Mouse (Mus musculus) splenic B cell, adult 2 months (primary cell): ENCODE measurements around the gene Rab25.

Experiments used
- DNase-seq: peaks from one replicate; pipeline ENCODE4 v3.0.0-alpha.2; 2011; ENCODE audit warnings: low read depth, low spot score
- H3K27me3 ChIP-seq: 2 replicates; pipeline ENCODE4 v1.6.1; 2012; ENCODE audit warnings: mild to moderate bottlenecking, low read length, moderate library complexity, mixed read lengths; ENCODE audit not compliant: control insufficient read depth, poor library complexity, insufficient read depth, severe bottlenecking
- H3K36me3 ChIP-seq: 2 replicates; pipeline ENCODE4 v1.6.1; 2012; ENCODE audit warnings: mild to moderate bottlenecking, low read length, moderate library complexity, mixed read lengths; ENCODE audit not compliant: control insufficient read depth, poor library complexity, insufficient read depth, severe bottlenecking

The Rab25 gene

DNA sequence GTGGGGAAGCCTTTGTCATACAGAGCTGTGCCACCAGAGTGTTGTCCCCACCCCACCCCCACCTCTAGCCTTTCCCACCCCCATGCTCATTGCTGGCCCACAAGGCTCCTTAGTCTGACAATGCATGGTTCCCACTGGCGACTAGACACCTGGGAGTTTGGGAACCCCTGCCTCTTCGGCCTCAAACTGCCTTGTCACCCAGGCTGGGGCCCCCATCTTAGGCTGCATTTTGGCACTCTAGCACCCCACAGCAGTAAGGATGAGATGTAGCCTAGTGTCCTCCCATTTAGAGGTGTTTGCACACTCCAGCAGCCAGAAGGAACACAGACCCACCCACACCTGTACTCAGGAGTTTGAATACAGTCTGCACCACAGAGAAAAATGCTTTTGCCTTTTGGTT is 25.7 kb upstream of the Rab25 start:
- no peak for DNase-seq
- no peaks in the 10 kb centered on the region for H3K27me3 ChIP-seq
- H3K36me3 ChIP-seq = 0 out of 2 replicates have a peak, but pooled peaks cover 1% of the 10 kb centered on the region

DNA sequence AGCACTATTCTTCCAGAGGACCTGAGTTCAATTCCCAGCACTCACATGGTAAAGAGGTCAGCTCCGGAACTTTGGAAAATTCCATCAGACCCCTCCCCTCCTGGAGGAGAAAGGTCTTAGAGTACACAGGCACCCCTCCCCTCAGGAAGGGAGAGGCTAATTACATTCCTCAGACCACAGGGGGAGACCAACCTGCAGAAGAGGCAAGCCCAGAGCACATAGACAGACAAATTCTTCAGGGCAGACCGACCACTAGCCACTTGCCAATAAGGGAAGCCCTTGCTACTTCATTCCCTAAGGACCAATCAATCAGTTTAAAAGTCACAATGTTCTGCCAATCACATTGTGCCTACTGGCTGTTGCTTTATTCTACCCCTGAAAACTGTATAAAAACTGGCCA is 24.7 kb upstream of the Rab25 start:
- Histone ChIP-seq H3K36me3 (0 out of 2 replicates have a peak, but pooled peaks cover 1% of the 10 kb centered on the region), H3K27me3 (no peaks in the 10 kb centered on the region)
- no peak for DNase-seq

DNA sequence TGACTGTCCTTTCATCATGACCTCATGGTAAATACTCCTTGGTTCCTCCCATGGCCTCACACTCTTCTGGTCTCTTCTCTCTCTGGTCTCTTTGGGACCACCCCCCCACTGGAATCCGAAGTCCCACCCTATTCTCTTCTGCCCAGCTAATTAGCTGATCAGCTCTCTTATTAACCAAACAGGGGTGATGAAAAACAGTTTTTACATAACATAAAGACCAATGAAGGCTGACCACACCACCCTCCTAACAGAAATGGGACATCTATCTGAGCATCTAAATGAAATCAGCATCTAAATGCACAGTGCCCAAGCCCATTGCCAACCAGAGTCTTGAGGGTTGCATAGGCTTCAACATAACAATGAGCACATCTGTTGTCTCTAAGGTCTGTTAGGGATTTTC is 23.8 kb upstream of the Rab25 start:
- Histone ChIP-seq H3K27me3 (no peaks in the 10 kb centered on the region), H3K36me3 (0 out of 2 replicates have a peak, but pooled peaks cover 1% of the 10 kb centered on the region)
- DNase-seq = no peak

DNA sequence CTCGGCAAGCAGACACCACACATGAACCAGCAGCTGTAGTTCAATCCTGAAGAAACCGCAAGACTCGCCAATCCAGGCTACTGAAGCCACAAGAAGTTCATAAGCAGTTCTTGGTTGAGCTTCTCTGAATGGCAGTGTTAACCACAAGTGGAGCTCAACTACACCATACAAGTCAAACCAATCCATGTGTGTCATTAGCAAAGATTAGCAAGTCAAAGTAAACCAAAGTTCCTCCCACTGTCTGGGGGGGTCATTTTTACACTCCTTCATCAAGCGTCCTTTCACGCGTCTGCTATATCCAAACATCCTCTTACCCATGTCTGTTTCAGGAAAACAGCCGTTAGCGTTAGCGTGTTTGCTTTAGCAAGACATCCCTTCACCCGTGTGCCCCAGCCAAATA is 22.2 kb upstream of the Rab25 start:
- H3K36me3 ChIP-seq = peaks cover 3% of the 10 kb centered on the region
- DNase-seq = no peak
- H3K27me3 ChIP-seq = no peaks in the 10 kb centered on the region

DNA sequence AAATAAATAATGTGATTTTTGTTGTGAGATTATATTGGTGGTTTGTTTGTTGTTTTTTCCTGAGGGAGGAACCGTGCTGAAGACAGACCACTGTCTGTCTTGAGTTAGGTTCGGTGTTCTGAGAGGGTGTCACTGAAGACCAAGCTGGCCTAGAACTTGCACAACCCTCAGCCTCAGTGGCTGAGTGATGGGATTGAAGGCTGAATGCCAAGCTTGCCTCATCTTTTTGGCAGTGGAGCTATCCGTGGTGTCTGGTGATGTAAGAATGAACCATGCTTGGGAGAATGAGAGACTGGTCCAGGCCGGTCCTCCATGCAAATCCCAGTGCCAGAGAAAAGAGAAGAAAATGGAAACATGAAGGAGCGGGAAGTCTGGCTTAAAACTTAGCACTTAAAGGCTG is 21.6 kb upstream of the Rab25 start:
- no peak for DNase-seq
- Histone ChIP-seq H3K27me3 (no peaks in the 10 kb centered on the region), H3K36me3 (peaks cover 7% of the 10 kb centered on the region)

DNA sequence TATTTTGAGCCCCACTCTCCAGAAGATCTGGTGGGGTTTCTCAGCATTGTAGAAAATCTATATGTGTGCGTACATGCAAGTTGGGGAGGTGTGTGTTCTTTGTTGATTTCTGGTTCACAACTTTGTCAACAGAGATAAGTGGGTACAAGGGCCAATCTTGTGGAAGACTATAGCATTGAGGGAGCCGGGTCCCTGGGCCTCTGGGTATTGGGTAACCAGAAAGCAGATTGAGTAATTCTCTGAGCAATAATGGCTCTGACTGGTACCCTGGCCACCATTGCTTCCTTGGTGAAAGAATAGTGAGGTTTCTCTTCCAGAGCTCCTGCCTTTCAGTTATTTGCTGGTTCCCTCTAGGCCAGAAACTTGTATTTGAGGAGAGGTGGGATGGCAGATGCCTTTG is 21.0 kb upstream of the Rab25 start:
- H3K36me3 ChIP-seq = peaks cover 8% of the 10 kb centered on the region
- no peak for DNase-seq
- no peaks in the 10 kb centered on the region for H3K27me3 ChIP-seq

DNA sequence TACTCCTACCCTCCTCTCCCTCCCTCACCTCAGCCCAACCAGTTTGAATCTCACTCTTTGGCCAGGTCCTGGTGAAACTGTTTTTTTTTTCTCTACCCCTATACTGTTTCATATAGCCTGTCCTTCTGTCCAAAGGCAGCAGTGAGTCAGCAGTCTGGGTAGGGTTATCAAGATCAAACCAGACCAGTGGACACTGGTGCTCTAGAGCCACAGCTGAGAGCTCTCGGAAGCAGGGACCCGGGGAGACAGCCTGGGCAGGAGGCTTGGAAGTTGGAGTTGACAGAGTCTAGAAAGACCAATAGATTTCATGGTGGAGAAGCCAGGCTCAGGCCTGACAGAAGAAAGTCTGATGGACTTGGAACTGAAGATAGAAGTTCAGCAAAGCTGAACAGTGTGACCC is 20.5 kb upstream of the Rab25 start:
- Histone ChIP-seq H3K36me3 (peaks cover 10% of the 10 kb centered on the region), H3K27me3 (no peaks in the 10 kb centered on the region)
- no peak for DNase-seq

DNA sequence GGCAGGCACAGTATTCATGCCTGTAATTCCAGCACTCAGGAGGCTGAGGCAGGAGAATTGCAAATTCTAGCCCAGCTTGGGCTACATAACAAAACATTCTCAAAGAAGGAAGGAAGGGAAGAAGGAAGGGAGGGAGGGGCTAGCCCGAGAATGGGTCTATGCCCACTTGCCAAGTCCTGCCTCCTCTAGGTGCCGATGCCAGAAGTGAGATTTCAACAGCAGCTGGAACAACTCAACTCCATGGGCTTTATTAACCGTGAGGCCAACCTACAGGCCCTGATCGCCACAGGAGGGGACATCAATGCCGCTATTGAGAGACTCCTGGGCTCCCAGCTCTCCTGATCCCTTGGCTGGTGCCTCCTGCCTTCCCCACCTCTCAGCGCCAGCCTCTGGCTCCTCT is 19.8 kb upstream of the Rab25 start:
- no peaks in the 10 kb centered on the region for H3K27me3 ChIP-seq
- peaks cover 10% of the 10 kb centered on the region for H3K36me3 ChIP-seq
- no peak for DNase-seq

DNA sequence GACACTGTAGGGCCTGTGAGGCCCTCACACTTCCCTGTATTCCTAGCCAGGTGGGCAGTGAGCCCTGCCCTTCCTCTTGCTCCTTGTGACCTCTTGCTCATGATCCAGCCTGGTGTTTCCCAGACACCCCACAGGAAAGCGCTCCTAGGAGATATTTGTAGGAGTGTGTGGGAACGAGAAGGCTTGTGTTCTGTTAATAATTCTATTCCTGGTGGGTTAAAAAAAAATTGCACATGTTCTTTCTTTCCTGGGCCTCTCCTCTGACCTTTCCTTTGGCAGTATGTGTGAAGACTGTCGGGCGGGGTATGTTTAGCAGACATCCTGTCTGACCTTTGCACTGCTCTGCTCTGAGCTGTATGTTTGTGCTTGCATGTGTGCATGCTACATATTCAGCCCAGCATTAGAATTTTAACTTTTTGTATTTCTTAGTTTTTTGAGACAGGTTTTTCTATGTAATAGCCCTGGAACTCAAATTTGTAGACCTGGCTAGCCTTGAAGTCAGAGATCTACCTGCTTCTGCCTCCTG is 18.5 kb upstream of the Rab25 start:
- no peaks in the 10 kb centered on the region for H3K27me3 ChIP-seq
- DNase-seq = no peak
- H3K36me3 ChIP-seq = peaks cover 11% of the 10 kb centered on the region

DNA sequence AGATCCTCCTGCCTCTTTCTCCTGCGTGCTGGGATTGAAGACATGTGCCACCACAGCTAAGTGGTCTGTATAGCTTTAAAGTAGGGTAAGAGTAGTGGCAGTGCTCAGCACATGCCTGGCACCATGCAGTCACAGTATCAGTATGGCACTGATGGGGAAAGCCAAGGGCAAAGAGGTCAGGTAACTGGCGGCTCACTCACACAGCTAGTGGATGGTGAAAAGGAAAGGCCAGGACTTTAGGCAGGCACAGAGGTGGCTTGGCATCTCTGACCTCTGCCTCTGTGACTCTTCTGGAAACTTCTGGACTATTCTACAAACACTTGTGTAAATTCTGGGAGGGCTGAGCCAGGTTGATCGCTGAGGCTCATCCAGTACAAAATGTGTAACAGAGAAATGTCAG is 18.0 kb upstream of the Rab25 start:
- Histone ChIP-seq H3K36me3 (peaks cover 11% of the 10 kb centered on the region), H3K27me3 (no peaks in the 10 kb centered on the region)
- no peak for DNase-seq

DNA sequence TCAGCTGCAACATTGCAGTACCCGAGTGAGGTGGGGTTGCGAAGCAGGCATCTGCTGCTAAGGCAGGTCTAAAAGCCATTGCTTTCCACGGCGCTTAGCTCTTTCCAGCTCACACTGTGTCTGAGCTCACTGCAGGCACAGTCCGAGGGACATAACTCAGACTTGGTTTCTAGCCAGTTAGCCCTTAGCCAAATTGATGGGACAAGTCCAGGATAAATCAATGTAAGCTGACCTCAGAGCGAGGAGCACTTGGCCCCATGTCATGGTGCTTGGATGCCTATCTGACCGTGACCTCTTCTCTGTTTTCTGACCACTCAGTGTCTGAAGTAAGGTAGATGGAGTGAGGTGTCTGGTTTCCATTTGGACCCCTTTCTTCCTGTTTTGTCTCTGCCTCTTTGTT is 15.9 kb upstream of the Rab25 start:
- peaks cover 12% of the 10 kb centered on the region for H3K36me3 ChIP-seq

DNA sequence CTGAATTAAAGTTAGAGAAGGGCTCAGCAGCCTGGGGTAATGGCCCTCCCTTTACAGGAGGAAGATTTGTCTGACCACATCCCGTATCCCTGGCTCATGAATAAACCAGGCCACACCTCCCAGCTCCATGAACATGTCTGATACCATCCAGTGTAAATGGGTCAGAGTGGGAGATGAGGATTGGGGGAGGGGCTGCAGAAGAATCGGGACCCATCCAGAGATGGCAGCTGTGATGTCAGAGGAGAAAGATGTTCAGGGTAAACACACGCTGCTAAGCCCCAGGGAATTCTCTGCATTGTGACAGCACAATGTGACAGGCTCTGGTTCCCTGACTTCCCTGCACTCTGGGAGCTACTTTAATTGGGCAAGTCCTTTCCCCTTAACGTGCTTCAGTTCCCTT is 15.3 kb upstream of the Rab25 start:
- DNase-seq = no peak
- peaks cover 12% of the 10 kb centered on the region for H3K36me3 ChIP-seq

More for the DNA sequence above, 15.9 kb upstream of the Rab25 start:
- DNase-seq = no peak
- H3K27me3 ChIP-seq = no peaks in the 10 kb centered on the region

DNA sequence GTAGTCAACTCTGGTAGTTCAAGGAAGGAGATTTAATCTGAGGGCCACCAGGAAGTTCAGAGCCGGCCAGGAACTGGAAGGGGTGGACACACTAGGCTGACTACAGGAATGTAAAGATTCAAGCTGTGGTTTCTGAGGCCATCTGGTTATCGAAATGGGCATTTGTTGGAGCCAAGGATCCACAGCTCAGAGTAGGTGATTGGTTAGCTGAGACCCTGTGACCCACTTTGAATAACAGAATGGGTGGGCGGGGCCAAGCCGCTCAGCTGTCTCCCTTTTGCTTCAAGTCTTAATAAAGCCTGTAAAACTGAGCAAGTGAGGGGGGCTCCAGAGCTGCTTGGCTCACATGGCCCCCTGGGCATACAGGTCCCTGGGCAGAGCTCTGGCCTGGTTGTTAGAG is 13.9 kb upstream of the Rab25 start:
- Histone ChIP-seq H3K36me3 (peaks cover 12% of the 10 kb centered on the region), H3K27me3 (no peaks in the 10 kb centered on the region)
- no peak for DNase-seq

More for the DNA sequence above, 15.3 kb upstream of the Rab25 start:
- no peaks in the 10 kb centered on the region for H3K27me3 ChIP-seq

DNA sequence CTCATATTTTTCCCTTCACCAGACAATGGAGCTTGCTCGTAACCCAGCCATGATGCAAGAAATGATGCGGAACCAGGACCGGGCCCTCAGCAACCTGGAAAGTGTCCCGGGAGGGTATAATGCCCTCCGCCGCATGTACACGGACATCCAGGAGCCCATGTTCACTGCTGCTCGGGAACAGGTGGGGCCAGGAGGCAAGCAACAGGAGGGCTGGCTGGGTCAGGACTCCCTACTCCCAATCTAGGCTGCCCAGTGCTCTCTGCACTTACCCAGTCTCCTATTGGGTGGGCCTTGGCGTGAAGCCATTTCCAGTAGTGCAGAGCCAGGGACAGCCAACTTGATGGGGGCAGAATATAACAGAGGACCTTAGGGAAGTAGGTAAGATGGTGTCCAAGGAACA is 11.5 kb upstream of the Rab25 start:
- DNase-seq = no peak
- peaks cover 6% of the 10 kb centered on the region; the same call in 1 of the 2 replicates for H3K36me3 ChIP-seq
- H3K27me3 ChIP-seq = no peaks in the 10 kb centered on the region

DNA sequence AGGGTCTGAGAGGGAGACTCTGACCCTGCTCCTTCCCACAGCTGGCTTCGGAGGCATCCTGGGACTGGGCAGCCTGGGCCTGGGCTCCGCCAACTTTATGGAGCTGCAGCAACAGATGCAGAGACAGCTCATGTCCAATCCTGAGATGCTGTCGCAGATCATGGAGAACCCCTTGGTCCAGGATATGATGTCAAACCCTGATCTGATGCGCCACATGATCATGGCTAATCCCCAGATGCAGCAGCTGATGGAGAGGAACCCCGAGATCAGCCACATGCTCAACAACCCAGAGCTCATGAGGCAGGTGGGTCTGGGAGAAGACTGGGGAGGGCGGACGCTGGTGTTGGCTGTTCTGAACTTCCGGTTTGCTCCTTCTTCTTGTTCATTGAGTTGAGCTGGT is 8.5 kb upstream of the Rab25 start:
- DNase-seq = no peak
- Histone ChIP-seq H3K27me3 (no peaks in the 10 kb centered on the region), H3K36me3 (peaks cover 2% of the 10 kb centered on the region; the same call in 1 of the 2 replicates)

DNA sequence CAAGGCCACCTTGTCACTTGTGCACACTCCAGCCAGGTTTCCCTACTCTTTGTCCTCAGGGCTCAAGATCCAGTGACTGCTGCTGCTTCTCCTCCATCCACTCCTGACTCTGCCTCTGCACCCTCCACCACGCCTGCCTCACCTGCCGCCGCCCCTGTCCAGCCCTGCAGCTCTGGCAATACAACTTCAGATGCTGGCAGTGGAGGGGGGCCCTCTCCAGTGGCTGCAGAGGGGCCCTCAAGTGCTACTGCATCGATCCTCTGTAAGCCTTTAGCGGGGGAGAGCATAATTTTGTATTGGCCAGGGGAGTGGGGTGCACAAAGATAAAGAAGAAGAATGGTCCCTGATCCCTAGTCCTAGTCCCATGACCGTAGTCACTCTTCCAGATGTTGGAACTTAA is 7.6 kb upstream of the Rab25 start:
- DNase-seq = no peak
- Histone ChIP-seq H3K27me3 (no peaks in the 10 kb centered on the region), H3K36me3 (peaks cover 2% of the 10 kb centered on the region; the same call in 1 of the 2 replicates)
